23 mouse cellular contexts compared by ENCODE assay signal in genomic region chr6:64703659-64704058, GRCm38 (mm10). TPM values are rescaled to one million over a fixed set of nuclear protein-coding genes. Genes with fewer than 3 reads are reported as not detected.
"Had no signal": no experiment of that assay in that cellular context is flagged by ENCODE, and none has a peak within 500 bp of the region (broad histone marks: within the 10 kb centered on the region; RNA-seq: fewer than 3 reads in every experiment).

No protein-coding gene starts in this region.

- H3K9ac ChIP-seq: limb, embryonic 15.5 days; liver, embryonic 13.5 days; liver, postnatal 0 days; lung, embryonic 15.5 days; midbrain, embryonic 12.5 days; neural tube, embryonic 12.5 days had no signal

- H3K36me3 ChIP-seq: limb, embryonic 15.5 days; liver, embryonic 13.5 days; lung, embryonic 15.5 days; midbrain, embryonic 12.5 days; neural tube, embryonic 12.5 days had no signal

- H3K4me3 ChIP-seq: layer of hippocampus, adult 2 months; limb, embryonic 15.5 days; liver, embryonic 13.5 days; lung, embryonic 15.5 days; megakaryocyte, embryonic 14.5 days; midbrain, embryonic 12.5 days; neural tube, embryonic 12.5 days had no signal

- H3K9me3 ChIP-seq: limb, embryonic 15.5 days; liver, embryonic 13.5 days; lung, embryonic 15.5 days; midbrain, embryonic 12.5 days; neural tube, embryonic 12.5 days had no signal

- H3K27ac ChIP-seq: layer of hippocampus, adult 2 months; limb, embryonic 15.5 days; liver, embryonic 13.5 days; lung, embryonic 15.5 days; macrophage; midbrain, embryonic 12.5 days; neural tube, embryonic 12.5 days; stomach, postnatal 0 days had no signal

- ATAC-seq: liver, postnatal 0 days had no signal

- DNase-seq: kidney, postnatal 10 days; kidney, postnatal 4 days; liver, embryonic 13.5 days; liver, postnatal 0 days; lung, postnatal 14 days; thymus, adult 2 months; thymus, postnatal 25 days had no signal

- H3K27me3 ChIP-seq: limb, embryonic 15.5 days; liver, embryonic 13.5 days; lung, embryonic 15.5 days; megakaryocyte, embryonic 14.5 days; midbrain, embryonic 12.5 days; neural tube, embryonic 12.5 days had no signal

- H3K4me2 ChIP-seq: limb, embryonic 15.5 days; liver, embryonic 13.5 days; lung, embryonic 15.5 days; midbrain, embryonic 12.5 days; neural tube, embryonic 12.5 days had no signal

- H3K4me1 ChIP-seq: limb, embryonic 15.5 days; liver, embryonic 13.5 days; lung, embryonic 15.5 days; megakaryocyte, embryonic 14.5 days; midbrain, embryonic 12.5 days; neural tube, embryonic 12.5 days had no signal

RNA-seq across cellular contexts. Expression of gene Atoh1, which starts 25.3 kb away (rescaled TPM):
- total RNA-seq: layer of hippocampus, adult 2 months; layer of hippocampus, postnatal 10 days; left cerebral cortex, adult 18-20 months; left cerebral cortex, postnatal 10 days; monocyte, adult 5-6 weeks; neutrophil, adult 5-6 weeks had no signal
- polyA plus RNA-seq: kidney, embryonic 14.5 days; limb, embryonic 11.5 days; liver, embryonic 13.5 days; liver, postnatal 0 days; lung, embryonic 15.5 days; macrophage; urinary bladder, adult 2 months had no signal
